9 mouse cellular contexts compared by ENCODE assay signal in genomic region chr9:63754039-63754438, GRCm38 (mm10). TPM values are rescaled to one million over a fixed set of nuclear protein-coding genes. Genes with fewer than 3 reads are reported as not detected.
DNase-seq lines count a peak whose midpoint lies in the region; ATAC-seq and TF ChIP-seq lines count a peak whose summit lies in the region.
"Had no signal": no experiment of that assay in that cellular context is flagged by ENCODE, and none has a peak within 500 bp of the region (broad histone marks: within the 10 kb centered on the region; RNA-seq: fewer than 3 reads in every experiment).

No protein-coding gene starts in this region.

- H3K4me3 ChIP-seq in heart, postnatal 0 days (ENCODE audit: low read depth, low read length), result no peak overlapping the region
- H3K4me3 ChIP-seq in embryonic facial prominence, embryonic 12.5 days, result no peak overlapping the region
- peak overlapping the region; percentile 66; the same call in 1 of the 2 replicates for H3K4me3 ChIP-seq in hindbrain, embryonic 13.5 days
- peak overlapping the region; percentile 81; the same call in 1 of the 2 replicates for H3K4me3 ChIP-seq in limb, embryonic 15.5 days

- DNase-seq in heart, postnatal 0 days (ENCODE audit: low spot score), result no peak
- DNase-seq in heart, postnatal 4 days, result no peak
- DNase-seq in thymus, postnatal 36 days, result no peak
- DNase-seq in cerebellum, adult 8-10 months, result no peak
- DNase-seq: cerebellum, postnatal 36 days had no signal

- no peaks in the 10 kb centered on the region for H3K27me3 ChIP-seq in heart, postnatal 0 days (ENCODE audit: control insufficient read depth, insufficient read depth, low read length)
- no peaks in the 10 kb centered on the region for H3K27me3 ChIP-seq in embryonic facial prominence, embryonic 12.5 days
- peaks cover 10% of the 10 kb centered on the region; the same call in 1 of the 2 replicates for H3K27me3 ChIP-seq in hindbrain, embryonic 13.5 days
- H3K27me3 ChIP-seq in limb, embryonic 15.5 days, result no peaks in the 10 kb centered on the region

- ATAC-seq in heart, postnatal 0 days (ENCODE audit: insufficient read depth, low read depth), result no peak
- ATAC-seq in embryonic facial prominence, embryonic 12.5 days (ENCODE audit: insufficient number of reproducible peaks, insufficient read depth, low FRiP score, low TSS enrichment), result no peak
- ATAC-seq in hindbrain, embryonic 13.5 days (ENCODE audit: low FRiP score), result no peak
- no peak for ATAC-seq in limb, embryonic 15.5 days (ENCODE audit: insufficient number of reproducible peaks, low FRiP score, low TSS enrichment, low read depth)
- no peak for ATAC-seq in monocyte, adult 5-6 weeks (replicated peaks; ENCODE audit: insufficient number of reproducible peaks, low FRiP score, low TSS enrichment, poor library complexity, severe bottlenecking)

- no peak overlapping the region for H3K9ac ChIP-seq in heart, postnatal 0 days (replicated peaks; ENCODE audit: low read depth, low read length)
- no peak overlapping the region for H3K9ac ChIP-seq in embryonic facial prominence, embryonic 12.5 days
- 0 out of 2 replicates have a peak overlapping the region, but pooled peaks have one; percentile 81 for H3K9ac ChIP-seq in hindbrain, embryonic 13.5 days
- no peak overlapping the region for H3K9ac ChIP-seq in limb, embryonic 15.5 days

- H3K4me1 ChIP-seq in heart, postnatal 0 days (ENCODE audit: control insufficient read depth, insufficient read depth), result peaks cover 62% of the 10 kb centered on the region
- peaks cover 76% of the 10 kb centered on the region for H3K4me1 ChIP-seq in embryonic facial prominence, embryonic 12.5 days
- peaks cover 82% of the 10 kb centered on the region for H3K4me1 ChIP-seq in hindbrain, embryonic 13.5 days (replicated peaks)
- H3K4me1 ChIP-seq in limb, embryonic 15.5 days, result peaks cover 73% of the 10 kb centered on the region

- H3K9me3 ChIP-seq in heart, postnatal 0 days (replicated peaks; ENCODE audit: control insufficient read depth, low read length), result no peaks in the 10 kb centered on the region
- H3K9me3 ChIP-seq in embryonic facial prominence, embryonic 12.5 days, result no peaks in the 10 kb centered on the region
- no peaks in the 10 kb centered on the region for H3K9me3 ChIP-seq in hindbrain, embryonic 13.5 days
- H3K9me3 ChIP-seq in limb, embryonic 15.5 days, result no peaks in the 10 kb centered on the region

- peak overlapping the region; percentile 99; the same call in 1 of the 2 replicates for H3K4me2 ChIP-seq in heart, postnatal 0 days (ENCODE audit: low read depth, low read length)
- peak overlapping the region; percentile 90 for H3K4me2 ChIP-seq in embryonic facial prominence, embryonic 12.5 days (replicated peaks)
- peak overlapping the region; percentile 100 for H3K4me2 ChIP-seq in hindbrain, embryonic 13.5 days
- peak overlapping the region; percentile 75 for H3K4me2 ChIP-seq in limb, embryonic 15.5 days

- no peak for TF ChIP-seq CTCF in heart, postnatal 0 days (IDR thresholded peaks at IDR 0.05; ENCODE audit: low read depth)

- no peaks in the 10 kb centered on the region for H3K36me3 ChIP-seq in heart, postnatal 0 days (replicated peaks; ENCODE audit: control insufficient read depth, insufficient read depth, low read length)
- H3K36me3 ChIP-seq in embryonic facial prominence, embryonic 12.5 days, result no peaks in the 10 kb centered on the region
- H3K36me3 ChIP-seq in hindbrain, embryonic 13.5 days, result no peaks in the 10 kb centered on the region
- H3K36me3 ChIP-seq in limb, embryonic 15.5 days, result no peaks in the 10 kb centered on the region

- no peak overlapping the region for H3K27ac ChIP-seq in heart, postnatal 0 days (ENCODE audit: low read depth)
- H3K27ac ChIP-seq in embryonic facial prominence, embryonic 12.5 days, result no peak overlapping the region
- no peak overlapping the region for H3K27ac ChIP-seq in hindbrain, embryonic 13.5 days
- H3K27ac ChIP-seq in limb, embryonic 15.5 days, result no peak overlapping the region

- TF ChIP-seq EP300 in heart, postnatal 0 days (IDR thresholded peaks at IDR 0.05; ENCODE audit: low read depth), result no peak

- WGBS in heart, postnatal 0 days, result 80% methylated on average over 5 of the region's 5 CpGs
- WGBS in embryonic facial prominence, embryonic 12.5 days, result 48% methylated on average over 5 of the region's 5 CpGs
- 62% methylated on average over 5 of the region's 5 CpGs for WGBS in hindbrain, embryonic 13.5 days
- WGBS in limb, embryonic 15.5 days, result 71% methylated on average over 5 of the region's 5 CpGs

RNA-seq across cellular contexts. Expression of gene Smad3, which starts 3.8 kb away (rescaled TPM):
- total RNA-seq in heart, postnatal 0 days (2014; rRNA removed; ENCODE audit: low replicate concordance), result 25.9 and 30.2 TPM in 2 replicates
- 6.0 and 6.4 TPM in 2 replicates for polyA plus RNA-seq in heart, postnatal 0 days (2015; fragmentation: Nextera tagmentation; extraction: Ambion mirVana)
- total RNA-seq in heart, postnatal 4 days (2021), result 10 to 100 TPM; 20.7 to 20.9 TPM
- 37.4 and 38.6 TPM in 2 replicates for polyA plus RNA-seq in embryonic facial prominence, embryonic 12.5 days (2016; fragmentation: Nextera tagmentation; extraction: Ambion mirVana)
- polyA plus RNA-seq in hindbrain, embryonic 13.5 days (2015; fragmentation: Nextera tagmentation; extraction: Ambion mirVana), result 11.9 and 12.0 TPM in 2 replicates
- polyA plus RNA-seq in limb, embryonic 15.5 days (2015; fragmentation: Nextera tagmentation; extraction: Ambion mirVana), result 22.9 and 28.9 TPM in 2 replicates
- total RNA-seq in monocyte, adult 5-6 weeks (2017), result 52.0 to 121 TPM (median 56.1 TPM) in 3 replicates

Comparison
In these comparisons a context has a peak if more than half of its experiments do, and no peak if none do; other contexts are left out.
1. H3K4me3 ChIP-seq: peak in hindbrain, embryonic 13.5 days (single experiment) and limb, embryonic 15.5 days (single experiment); none in heart, postnatal 0 days (single experiment) and embryonic facial prominence, embryonic 12.5 days (single experiment).
2. Peak in every context shown above with its lines, with median percentiles within 50 percentile points of each other: H3K4me2 ChIP-seq.